Mouse (Mus musculus) MEL (cell line): ENCODE measurements at regions not wholly inside any gene's neighbourhood (a gene's known extent, or its start where the extent isn't known, plus 50 kb on each side); places are given as distances from the start of the nearest gene placed in this dataset.

ENCODE experiments used
- DNase-seq: peaks from one replicate; pipeline ENCODE4 v3.0.0; 2011; ENCODE audit warnings: low read depth, low spot score
- H3K27ac ChIP-seq: 2 replicates; pipeline ENCODE4 v1.5.1; 2012; ENCODE audit warnings: low read depth, mild to moderate bottlenecking, control low read depth, low read length, moderate library complexity; ENCODE audit not compliant: control insufficient read depth
- H3K27me3 ChIP-seq, 2 experiments: fragments of 150-350 bp in 1 of 2; sonication (generic) in 1 of 2; 2 replicates each; pipeline ENCODE4 v1.6.1; 2012; ENCODE audit warnings: low read length in 2 of 2, mild to moderate bottlenecking in 2 of 2, improper control_type of control experiment in 1 of 2, moderate library complexity in 1 of 2; ENCODE audit not compliant: insufficient read depth in 2 of 2, control insufficient read depth in 1 of 2
- H3K36me3 ChIP-seq, 2 experiments: 2 replicates each; pipeline ENCODE4 v1.6.1; 2012 to 2014; ENCODE audit warnings: low read length in 2 of 2, improper control_type of control experiment in 1 of 2, inconsistent platforms in 1 of 2, mild to moderate bottlenecking in 1 of 2; ENCODE audit not compliant: insufficient read depth in 2 of 2, control insufficient read depth in 1 of 2
- H3K4me1 ChIP-seq, 2 experiments: fragments of 150-350 bp in 1 of 2; sonication (generic) in 1 of 2; 2 replicates each; pipeline ENCODE4 v1.6.1; 2012; ENCODE audit warnings: low read length in 2 of 2, improper control_type of control experiment in 1 of 2, mild to moderate bottlenecking in 1 of 2; ENCODE audit not compliant: insufficient read depth in 2 of 2, control insufficient read depth in 1 of 2
- H3K4me3 ChIP-seq, 2 experiments: fragments of 150-350 bp in 1 of 2; sonication (generic) in 1 of 2; 2 replicates each; pipeline ENCODE4 v1.5.1; 2012; ENCODE audit warnings: low read depth in 2 of 2, low read length in 2 of 2, mild to moderate bottlenecking in 2 of 2, moderate library complexity in 2 of 2, control low read depth in 1 of 2, improper control_type of control experiment in 1 of 2; ENCODE audit not compliant: control insufficient read depth in 1 of 2, insufficient read depth in 1 of 2
- H3K79me2 ChIP-seq: 2 replicates; pipeline ENCODE4 v1.6.1; 2012; ENCODE audit warnings: mild to moderate bottlenecking, low read length, moderate library complexity; ENCODE audit not compliant: control insufficient read depth, poor library complexity, insufficient read depth
- H3K9ac ChIP-seq: 2 replicates; pipeline ENCODE4 v1.6.1; 2012; ENCODE audit warnings: low read depth, mild to moderate bottlenecking, control low read depth, low read length, moderate library complexity; ENCODE audit not compliant: control insufficient read depth, poor library complexity, severe bottlenecking
- H3K9me3 ChIP-seq: fragments of 150-350 bp; sonication (generic); replicated peaks from 2 replicates; pipeline ENCODE4 v1.6.1; 2012; ENCODE audit warnings: mild to moderate bottlenecking, low read length, improper control_type of control experiment, moderate library complexity; ENCODE audit not compliant: insufficient read depth
- CHD1 ChIP-seq: IDR thresholded peaks from 2 replicates; pipeline ENCODE4 v1.6.1; 2012; ENCODE audit warnings: low read depth, mild to moderate bottlenecking, inconsistent platforms, low read length, improper control_type of control experiment
- E2F4 ChIP-seq: IDR thresholded peaks from 2 replicates; pipeline ENCODE4 v1.6.1; 2011; ENCODE audit warnings: low read depth, low read length, improper control_type of control experiment, borderline replicate concordance
- ETS1 ChIP-seq: IDR thresholded peaks from 2 replicates; pipeline ENCODE4 v1.6.1; 2012; ENCODE audit warnings: low read depth, mild to moderate bottlenecking, inconsistent platforms, low read length, improper control_type of control experiment, moderate library complexity
- GABPA ChIP-seq: IDR thresholded peaks from 2 replicates; pipeline ENCODE4 v1.6.1; 2012; ENCODE audit warnings: low read depth, mild to moderate bottlenecking, inconsistent platforms, low read length, improper control_type of control experiment, moderate library complexity
- HCFC1 ChIP-seq: IDR thresholded peaks from 2 replicates; pipeline ENCODE4 v1.6.1; 2012; ENCODE audit warnings: low read depth, mild to moderate bottlenecking, inconsistent platforms, low read length, improper control_type of control experiment, moderate library complexity
- JUND ChIP-seq: IDR thresholded peaks from 2 replicates; pipeline ENCODE4 v1.6.1; 2011; ENCODE audit warnings: low read depth, mild to moderate bottlenecking, improper control_type of control experiment, low read length
- MAX ChIP-seq: IDR thresholded peaks from 2 replicates; pipeline ENCODE4 v1.6.1; 2011; ENCODE audit warnings: low read length, improper control_type of control experiment
- MAZ ChIP-seq: IDR thresholded peaks from 2 replicates; pipeline ENCODE4 v1.6.1; 2012; ENCODE audit warnings: low read depth, mild to moderate bottlenecking, inconsistent platforms, low read length, improper control_type of control experiment
- MEF2A ChIP-seq: IDR thresholded peaks from 2 replicates; pipeline ENCODE4 v1.6.1; 2014; ENCODE audit warnings: low read depth, mild to moderate bottlenecking, inconsistent platforms, low read length, improper control_type of control experiment; ENCODE audit not compliant: poor library complexity, insufficient replicate concordance, severe bottlenecking; ENCODE audit errors: extremely low read depth
- MXI1 ChIP-seq: IDR thresholded peaks from 2 replicates; pipeline ENCODE4 v1.6.1; 2011; ENCODE audit warnings: mild to moderate bottlenecking, low read depth, low read length, improper control_type of control experiment
- MYC ChIP-seq: IDR thresholded peaks from 2 replicates; pipeline ENCODE4 v1.6.1; 2011; ENCODE audit warnings: low read depth, mild to moderate bottlenecking, low read length, improper control_type of control experiment, moderate library complexity
- POLR2A ChIP-seq, 2 experiments: IDR thresholded peaks; 2 replicates each; pipeline ENCODE4 v1.6.1; 2011 to 2012; ENCODE audit warnings: low read length in 2 of 2, mild to moderate bottlenecking in 2 of 2, control low read depth in 1 of 2, improper control_type of control experiment in 1 of 2, low read depth in 1 of 2, moderate library complexity in 1 of 2; ENCODE audit not compliant: control insufficient read depth in 1 of 2, insufficient read depth in 1 of 2, poor library complexity in 1 of 2
- POLR2AphosphoS2 ChIP-seq: IDR thresholded peaks from 2 replicates; pipeline ENCODE4 v1.6.1; 2011; ENCODE audit warnings: low read length, improper control_type of control experiment
- RCOR1 ChIP-seq: IDR thresholded peaks from 2 replicates; pipeline ENCODE4 v1.6.1; 2012; ENCODE audit warnings: low read depth, mild to moderate bottlenecking, inconsistent platforms, low read length, improper control_type of control experiment
- SIN3A ChIP-seq: IDR thresholded peaks from 2 replicates; pipeline ENCODE4 v1.6.1; 2012; ENCODE audit warnings: low read length, improper control_type of control experiment, inconsistent platforms
- SMC3 ChIP-seq: IDR thresholded peaks from 2 replicates; pipeline ENCODE4 v1.6.1; 2011; ENCODE audit warnings: low read depth, low read length, improper control_type of control experiment
- ZKSCAN1 ChIP-seq: IDR thresholded peaks from 2 replicates; pipeline ENCODE4 v1.6.1; 2012; ENCODE audit warnings: low read depth, mild to moderate bottlenecking, inconsistent platforms, low read length, improper control_type of control experiment, moderate library complexity
- ZNF384 ChIP-seq: IDR thresholded peaks from 2 replicates; pipeline ENCODE4 v1.6.1; 2012; ENCODE audit warnings: low read depth, mild to moderate bottlenecking, inconsistent platforms, low read length, improper control_type of control experiment

GRCm38 (mm10) chr3:66684287-66684903 lies 296.8 kb upstream of the Rsrc1 start:
- no peak overlapping the region for H3K4me3 ChIP-seq
- H3K9me3 ChIP-seq = no peaks in the 10 kb centered on the region
- H3K79me2 ChIP-seq = no peaks in the 10 kb centered on the region
- H3K9ac ChIP-seq = no peak overlapping the region
- no peak for DNase-seq
- H3K4me1 ChIP-seq = no peaks in the 10 kb centered on the region
- TF ChIP-seq MAZ = no peak
- no peak for TF ChIP-seq HCFC1
- TF ChIP-seq MAX = no peak
- no peak for TF ChIP-seq MYC
- TF ChIP-seq SIN3A = no peak
- no peak for TF ChIP-seq ZNF384
- no peak for TF ChIP-seq ETS1
- TF ChIP-seq CHD1 = no peak
- TF ChIP-seq E2F4 = no peak
- no peak for TF ChIP-seq JUND
- no peak for TF ChIP-seq POLR2A (IDR thresholded peaks at IDR 0.05; ENCODE audit: control insufficient read depth in 1 of 2, insufficient read depth in 1 of 2, low read depth in 1 of 2, low read length in 2 of 2, poor library complexity in 1 of 2)
- TF ChIP-seq MEF2A = no peak
- no peak for TF ChIP-seq ZKSCAN1
- TF ChIP-seq MXI1 = no peak
- TF ChIP-seq RCOR1 = no peak
- TF ChIP-seq SMC3 = no peak
- H3K27me3 ChIP-seq = no peaks in the 10 kb centered on the region
- no peak overlapping the region for H3K27ac ChIP-seq
- no peaks in the 10 kb centered on the region for H3K36me3 ChIP-seq

- TF ChIP-seq POLR2AphosphoS2 = no peak
- no peak for TF ChIP-seq ZNF384
- TF ChIP-seq GABPA = no peak
- no peak for TF ChIP-seq MAX
- TF ChIP-seq, all 39 proteins: peak for 0
- Histone ChIP-seq H3K27me3 (no peaks in the 10 kb centered on the region), H3K9ac (no peak overlapping the region), H3K4me1 (no peaks in the 10 kb centered on the region), H3K36me3 (no peaks in the 10 kb centered on the region), H3K27ac (no peak overlapping the region), H3K9me3 (no peaks in the 10 kb centered on the region), H3K4me3 (no peak overlapping the region), H3K79me2 (no peaks in the 10 kb centered on the region)
- no peak for DNase-seq
Measured at GRCm38 (mm10) chr3:66685136-66685535, 296.1 kb upstream of the Rsrc1 start.
